Mouse (Mus musculus) brain, embryonic 14.5 days (tissue): ENCODE measurements around the gene Gls. TPM values are rescaled to one million over a fixed set of nuclear protein-coding genes. Genes with fewer than 3 reads are reported as not detected.

ENCODE experiments used
- DNase-seq: peaks from one replicate; pipeline ENCODE4 v3.0.0-alpha.2; 2011; ENCODE audit warnings: low read depth
- CTCF ChIP-seq: fragments of 200-500 bp; IDR thresholded peaks from 2 replicates; pipeline ENCODE4 v1.5.1; 2012; ENCODE audit warnings: inconsistent platforms, mild to moderate bottlenecking, moderate library complexity, borderline replicate concordance; ENCODE audit not compliant: insufficient read depth, insufficient read length; ENCODE audit errors: extremely low read depth
- POLR2A ChIP-seq: fragments of 200-500 bp; IDR thresholded peaks from 2 replicates; pipeline ENCODE4 v1.6.1; 2012; ENCODE audit warnings: mild to moderate bottlenecking, inconsistent platforms, borderline replicate concordance; ENCODE audit not compliant: poor library complexity, insufficient read depth, insufficient read length, severe bottlenecking; ENCODE audit errors: extremely low read depth
- polyA plus RNA-seq: library from polyadenylated mRNA; depleted of rRNA; stranded (reverse); fragments of >200 nt; gene quantifications from 2 replicates; pipeline ENCODE4 v1.2.3, GENCODE M21; 2012

Gene Gls
- polyA plus RNA-seq, 1 experiment = 158 TPM

DNA sequence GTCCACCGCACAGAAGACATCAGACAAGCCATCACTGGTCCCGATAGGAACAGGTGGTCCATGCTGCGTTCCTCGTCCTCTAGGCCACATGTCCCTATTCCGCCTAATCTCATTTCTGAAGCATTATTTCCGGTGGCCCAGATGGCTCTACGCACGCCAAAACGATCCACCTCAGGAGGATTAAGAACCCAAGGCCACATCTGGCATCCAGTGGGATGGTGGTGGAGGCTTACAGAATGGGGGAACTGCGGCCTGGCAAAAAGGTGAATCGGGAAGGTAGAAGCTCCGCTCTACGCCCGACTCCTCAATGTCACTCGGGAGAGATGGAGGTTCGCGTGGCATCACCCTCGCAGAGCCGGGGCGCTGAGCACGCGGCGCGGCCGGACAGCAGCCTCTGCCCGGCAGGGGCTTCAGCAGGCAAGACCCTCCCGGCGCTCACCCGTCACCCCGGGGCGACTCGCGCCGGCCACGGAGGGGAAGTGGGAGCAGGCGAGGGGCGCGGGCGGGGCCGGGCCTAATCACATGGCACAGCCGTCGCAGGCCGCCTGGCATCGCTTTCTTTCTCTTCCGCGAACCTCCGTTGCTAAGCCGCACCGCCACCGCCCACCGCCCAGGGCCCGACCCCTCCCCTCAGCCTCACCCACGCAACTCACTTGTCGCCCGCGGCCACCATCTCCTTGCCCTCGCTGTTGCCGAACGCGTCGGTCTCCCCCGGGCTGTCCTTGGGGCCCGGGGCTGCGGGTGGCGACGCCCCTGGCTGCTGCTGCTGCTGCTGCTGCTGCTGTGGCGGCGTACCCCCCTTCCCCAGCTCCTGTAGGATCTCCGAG lies 880 bp downstream of the Gls start:
- TF ChIP-seq POLR2A (no peak), CTCF (no peak)
- DNase-seq = peak; percentile 84

DNA sequence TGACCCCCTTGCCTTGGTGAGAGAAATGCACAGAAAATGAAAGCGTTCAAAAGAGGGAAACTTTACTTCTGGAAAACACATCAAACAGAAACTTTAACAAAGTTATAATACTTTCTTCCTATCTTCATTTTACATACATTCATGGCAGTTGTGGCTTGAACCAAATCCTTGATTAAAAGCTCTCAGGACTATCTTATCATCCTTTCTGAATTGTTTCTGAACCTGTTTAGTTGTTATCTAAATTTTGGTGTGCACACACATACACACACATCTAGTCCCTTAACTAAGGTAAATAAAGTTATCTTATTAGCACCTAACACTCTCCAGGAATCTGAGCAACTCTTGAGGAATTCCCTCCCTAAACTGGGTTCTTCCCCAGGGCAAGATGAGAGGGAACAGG lies 2.6 kb downstream of the Gls start:
- DNase-seq = no peak
- no peak for TF ChIP-seq POLR2A
- TF ChIP-seq CTCF = no peak

DNA sequence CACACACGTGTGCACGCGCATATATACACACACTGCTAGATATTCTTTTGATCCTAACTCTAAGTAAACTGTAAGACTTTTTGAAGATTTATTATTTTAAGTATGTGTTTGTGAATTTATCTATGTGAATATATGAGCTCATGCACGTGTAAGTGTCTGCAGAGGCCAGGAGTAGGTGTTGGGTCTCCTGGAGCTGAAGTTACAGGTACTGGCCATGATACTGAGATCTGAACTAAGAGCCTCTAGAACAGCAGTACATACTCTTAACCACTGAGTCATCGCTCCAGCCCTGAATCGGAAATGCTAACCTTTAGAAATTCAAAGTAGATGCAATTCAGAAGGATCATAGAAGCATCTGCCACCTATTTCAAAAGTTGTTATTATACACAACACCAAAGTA lies 4.9 kb downstream of the Gls start:
- no peak for TF ChIP-seq POLR2A
- no peak for TF ChIP-seq CTCF
- no peak for DNase-seq

DNA sequence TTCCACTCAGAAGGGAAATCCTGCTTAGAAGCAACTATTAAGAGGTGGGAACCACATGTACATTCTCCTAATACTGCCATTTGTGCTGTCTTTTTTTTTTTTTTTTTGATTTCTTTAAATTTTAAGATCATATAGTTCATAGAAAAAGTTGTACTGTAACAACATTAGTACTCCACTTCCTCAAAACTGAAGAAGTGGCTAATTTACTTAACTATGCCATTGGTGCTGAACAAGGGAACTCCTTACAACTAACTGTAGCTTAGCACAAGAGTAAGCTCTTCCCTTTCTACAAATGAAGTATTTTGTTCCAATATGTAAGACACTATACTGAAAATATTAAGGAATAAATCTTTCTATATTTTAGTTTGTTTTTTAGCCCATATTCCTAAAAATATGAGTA lies 6.6 kb downstream of the Gls start:
- TF ChIP-seq CTCF (no peak), POLR2A (no peak)
- no peak for DNase-seq

DNA sequence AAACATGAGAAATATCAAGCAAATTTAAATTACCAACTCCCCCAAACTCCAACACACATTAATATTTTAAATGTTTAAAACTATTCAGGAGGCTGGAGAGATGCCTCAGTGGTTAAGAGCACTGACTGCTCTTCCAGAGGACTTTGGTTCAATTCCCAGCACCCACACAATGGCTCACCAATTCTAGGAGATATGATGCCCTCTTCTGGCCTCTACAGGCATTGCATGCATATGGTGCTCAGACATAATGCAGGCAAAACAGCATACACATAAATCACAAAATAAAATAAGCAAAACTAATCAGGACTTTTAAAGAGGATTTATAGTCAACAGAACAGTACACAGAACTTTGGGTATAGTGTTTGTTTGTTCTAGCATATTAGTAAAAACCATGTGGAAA lies 16.3 kb downstream of the Gls start:
- TF ChIP-seq CTCF = peak; percentile 19; the same call in 1 of the 2 replicates
- no peak for TF ChIP-seq POLR2A
- no peak for DNase-seq

DNA sequence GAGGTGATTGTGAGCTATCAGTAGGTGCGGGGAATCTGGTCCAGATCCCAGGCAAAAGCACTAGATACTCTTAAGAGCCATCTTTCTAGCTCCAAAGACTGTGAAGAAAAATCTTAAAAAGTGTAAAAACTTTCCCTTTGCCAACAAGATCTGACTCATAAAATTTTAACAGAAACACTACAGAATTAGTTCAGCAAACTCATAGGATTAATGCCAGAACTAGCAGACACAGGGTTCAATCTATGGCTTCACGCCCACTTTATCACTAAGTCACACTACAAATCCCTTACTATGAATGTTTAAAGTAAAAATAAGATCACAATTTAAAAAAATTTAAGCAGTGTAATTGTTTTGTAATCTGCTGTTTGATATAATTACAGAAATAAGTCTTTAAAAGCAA lies 50.0 kb downstream of the Gls start:
- DNase-seq = peak; percentile 14
- TF ChIP-seq CTCF = no peak
- no peak for TF ChIP-seq POLR2A

DNA sequence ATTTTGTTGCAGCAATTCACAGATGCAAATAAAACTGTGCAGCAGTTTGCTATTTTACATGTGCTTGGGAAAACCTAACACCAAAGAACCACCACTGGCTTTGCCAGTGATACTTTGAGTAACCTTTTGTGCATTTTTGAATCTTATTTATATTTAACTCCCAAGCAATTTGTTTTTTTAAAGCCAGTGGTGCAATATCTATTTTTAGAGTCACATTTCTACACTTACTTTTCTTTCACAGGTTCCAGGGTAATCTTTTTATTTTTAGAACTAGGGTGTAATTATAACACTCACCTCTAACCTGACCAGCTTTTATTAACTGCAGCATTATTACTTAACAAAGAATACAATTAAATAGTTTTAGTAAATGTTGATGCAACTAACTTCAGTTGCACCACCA lies 51.0 kb downstream of the Gls start:
- no peak for DNase-seq
- no peak for TF ChIP-seq POLR2A
- TF ChIP-seq CTCF = no peak

DNA sequence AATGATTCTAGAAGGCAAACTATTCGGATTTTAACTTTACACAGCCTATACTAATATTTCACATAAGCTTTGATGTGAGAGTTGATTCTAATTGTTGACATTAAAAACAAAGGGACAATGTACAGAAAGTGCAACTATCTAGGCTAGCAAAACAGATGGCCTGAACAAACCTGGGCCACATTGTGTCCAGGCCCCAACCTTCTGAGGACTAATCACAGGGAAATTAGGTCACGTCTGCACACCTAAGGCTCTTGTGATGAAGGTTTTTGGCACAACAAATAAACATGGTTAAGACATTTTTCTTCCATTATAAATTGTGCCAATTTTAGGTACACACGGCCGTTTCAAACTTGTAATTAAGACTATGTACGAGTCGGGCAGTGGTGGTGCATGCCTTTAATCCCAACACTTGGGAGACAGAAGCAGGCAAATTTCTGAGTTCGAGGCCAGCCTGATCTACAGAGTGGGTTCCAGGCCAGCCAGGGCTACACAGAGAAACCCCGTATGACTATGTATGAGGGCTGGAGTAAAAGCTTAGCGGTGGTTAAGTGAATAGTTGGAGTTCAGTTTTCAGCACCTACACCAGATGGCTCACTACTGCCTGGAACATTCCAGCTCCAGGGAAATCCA lies 53.0 kb downstream of the Gls start:
- no peak for TF ChIP-seq CTCF
- TF ChIP-seq POLR2A = no peak
- DNase-seq = no peak

DNA sequence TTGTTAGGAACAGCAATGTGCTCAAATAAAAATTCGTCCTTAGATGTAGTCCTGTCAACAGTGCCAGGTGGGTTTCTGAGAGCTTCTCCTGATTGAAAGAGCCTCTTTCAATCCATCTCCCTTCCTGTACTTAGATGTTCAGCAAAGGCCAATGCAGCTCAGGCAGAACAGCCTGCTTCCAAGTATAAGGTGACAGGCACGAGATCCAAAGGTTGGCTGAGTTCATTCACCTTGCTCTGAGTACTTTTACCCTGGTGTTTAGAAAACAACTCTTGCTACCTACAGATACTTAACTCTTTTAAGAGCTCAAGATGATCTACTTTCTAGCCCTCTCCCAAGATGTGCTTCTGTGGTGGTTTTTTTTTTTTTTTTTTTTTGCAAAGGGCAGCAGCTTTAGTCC lies 56.0 kb downstream of the Gls start:
- no peak for DNase-seq

DNA sequence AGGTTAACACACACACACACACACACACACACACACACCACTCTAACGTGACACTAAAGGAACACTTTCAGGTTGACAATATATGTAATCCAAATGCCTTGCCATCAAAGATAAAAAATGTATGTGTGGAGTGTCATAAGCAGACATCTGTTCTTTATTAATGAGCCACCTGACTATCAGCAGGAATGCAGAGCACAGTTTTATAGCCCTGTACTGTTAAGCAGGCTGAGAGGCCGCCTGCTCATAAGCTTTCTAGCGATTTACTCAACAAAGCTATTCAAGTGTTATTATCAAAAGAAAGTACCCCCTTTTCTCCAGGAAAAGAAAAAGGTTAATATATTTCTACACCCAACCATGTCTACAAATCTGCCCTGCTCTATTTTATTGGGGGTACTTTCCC lies 57.0 kb downstream of the Gls start:
- peak; percentile 39 for DNase-seq
- no peak for TF ChIP-seq CTCF

More for the DNA sequence above, 56.0 kb downstream of the Gls start:
- no peak for TF ChIP-seq CTCF
- TF ChIP-seq POLR2A = no peak

DNA sequence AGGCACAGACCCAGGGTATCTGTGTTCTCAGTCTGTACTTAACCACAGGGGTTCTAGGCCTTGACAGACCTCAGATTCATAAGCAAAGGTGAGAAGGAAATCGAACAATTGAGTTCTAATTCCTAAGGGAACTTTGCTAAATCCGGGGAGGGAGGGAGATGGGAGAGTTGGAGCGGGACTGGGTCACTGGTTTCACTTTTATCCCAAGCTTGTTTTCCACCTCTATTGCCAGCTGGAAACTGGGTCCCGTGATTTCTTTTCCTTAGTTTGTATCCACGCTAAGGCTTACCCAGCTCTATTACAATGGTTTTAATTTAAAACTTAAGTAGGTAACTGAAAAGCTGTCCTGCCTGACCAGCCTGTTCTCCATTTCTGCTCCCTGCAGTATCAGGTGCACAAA lies 57.7 kb downstream of the Gls start:
- DNase-seq = no peak
- TF ChIP-seq CTCF (no peak), POLR2A (no peak)

DNA sequence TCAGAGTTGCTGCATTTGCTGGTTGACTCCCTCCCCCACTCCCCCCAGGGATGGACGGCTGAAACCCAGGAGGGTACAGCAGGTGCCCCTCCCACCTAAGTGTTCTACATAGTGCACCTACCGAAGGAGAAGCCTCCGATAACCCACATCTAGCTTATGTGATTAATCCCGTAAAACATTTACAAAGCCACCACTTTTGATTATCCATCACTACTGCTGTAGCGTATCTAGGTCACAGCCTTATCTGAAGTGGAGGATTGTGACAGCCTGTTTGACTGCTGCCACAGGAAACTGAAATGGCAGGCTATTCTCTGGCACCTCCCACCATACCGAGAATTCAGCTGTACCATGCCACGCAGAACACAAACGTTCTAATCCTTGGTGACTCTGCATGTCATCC lies 61.8 kb downstream of the Gls start:
- DNase-seq = no peak
- no peak for TF ChIP-seq CTCF
- TF ChIP-seq POLR2A = no peak
